Mouse (Mus musculus) embryonic facial prominence, embryonic 11.5 days (tissue): ENCODE data around the gene Macrod1. TPM values are rescaled to one million over a fixed set of nuclear protein-coding genes. Genes with fewer than 3 reads are reported as not detected.

Experiments
- ATAC-seq: fragments of 200-750 bp; cut with Nextera tagmentation; replicated peaks from 2 replicates; pipeline ENCODE4 v1.8.0; 2017; ENCODE audit warnings: low read depth; ENCODE audit not compliant: insufficient number of reproducible peaks, low FRiP score, low TSS enrichment
- DNase-seq: peaks from one replicate; pipeline ENCODE4 v3.0.0-alpha.2; 2015; ENCODE audit warnings: low spot score
- H3K27ac ChIP-seq: fragments of 300-500 bp; sonication (generic); replicated peaks from 2 replicates; pipeline ENCODE4 v1.5.1; 2014; ENCODE audit warnings: mild to moderate bottlenecking, low read depth, low read length, control low read depth
- H3K27me3 ChIP-seq: fragments of 300-500 bp; sonication (generic); 2 replicates; pipeline ENCODE4 v1.6.1; 2014; ENCODE audit warnings: mild to moderate bottlenecking, low read length, moderate library complexity, mixed read lengths; ENCODE audit not compliant: control insufficient read depth, insufficient read depth
- H3K36me3 ChIP-seq: fragments of 300-500 bp; sonication (generic); replicated peaks from 2 replicates; pipeline ENCODE4 v1.6.1; 2014; ENCODE audit warnings: low read depth, mild to moderate bottlenecking, low read length, moderate library complexity, mixed read lengths; ENCODE audit not compliant: control insufficient read depth, insufficient read depth
- H3K4me1 ChIP-seq: fragments of 300-500 bp; sonication (generic); 2 replicates; pipeline ENCODE4 v1.6.1; 2014; ENCODE audit warnings: low read length, mixed read lengths; ENCODE audit not compliant: control insufficient read depth, insufficient read depth
- H3K4me2 ChIP-seq: fragments of 300-500 bp; sonication (generic); 2 replicates; pipeline ENCODE4 v1.6.1; 2014; ENCODE audit warnings: low read depth, mild to moderate bottlenecking, control low read depth, low read length, moderate library complexity
- H3K4me3 ChIP-seq: fragments of 300-500 bp; sonication (generic); 2 replicates; pipeline ENCODE4 v1.5.1; 2014; ENCODE audit warnings: low read depth, low read length, control low read depth
- H3K9ac ChIP-seq: fragments of 300-500 bp; sonication (generic); replicated peaks from 2 replicates; pipeline ENCODE4 v1.6.1; 2014; ENCODE audit warnings: mild to moderate bottlenecking, control low read depth, low read length
- H3K9me3 ChIP-seq: fragments of 300-500 bp; sonication (generic); replicated peaks from 2 replicates; pipeline ENCODE4 v1.6.1; 2016; ENCODE audit warnings: mild to moderate bottlenecking, low read length, inconsistent platforms, mixed read lengths; ENCODE audit not compliant: control insufficient read depth
- WGBS: fragments of 180-500 bp; shearing (Covaris S2); extraction: QIAGEN DNeasy Blood & Tissue Kit; methylation state at CpG from one replicate; pipeline ENCODE4 v1.1.7; 2014; 5-methylcytosine and 5-hydroxymethylcytosine counted together
- polyA plus RNA-seq: library from polyadenylated mRNA; unstranded; fragments of >200 nt; fragmentation: Nextera tagmentation; extraction: Ambion mirVana; gene quantifications from 2 replicates; pipeline ENCODE4 v1.2.1, GENCODE M21; 2014

Gene Macrod1
- polyA plus RNA-seq, 1 experiment from 2014 or later: 6.9 TPM

DNA sequence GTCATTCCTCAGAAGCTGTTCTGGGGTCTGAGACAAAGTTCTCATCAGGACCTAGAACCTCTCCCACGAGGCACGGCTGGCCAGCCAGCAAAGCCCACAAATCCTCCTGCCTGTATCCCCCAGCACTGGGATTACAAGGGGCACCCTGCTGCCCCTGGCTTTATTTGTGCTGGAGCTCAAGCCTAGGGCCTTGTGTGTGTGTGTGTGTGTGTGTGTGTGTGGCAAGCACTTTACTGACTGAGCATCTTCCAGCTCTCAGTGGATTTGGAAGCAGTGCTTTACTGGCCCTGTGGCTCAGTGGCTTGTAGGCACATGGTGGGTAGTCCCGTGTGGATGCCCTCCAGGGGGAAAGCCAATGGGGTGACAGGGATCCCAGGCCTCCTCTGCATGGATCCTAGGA lies 56.0 kb downstream of the Macrod1 start:
- H3K4me2 ChIP-seq: no peak overlapping the region
- no peak for ATAC-seq
- no peaks in the 10 kb centered on the region for H3K9me3 ChIP-seq
- H3K9ac ChIP-seq: no peak overlapping the region
- H3K4me1 ChIP-seq: no peaks in the 10 kb centered on the region
- 21% methylated on average over 3 of the region's 3 CpGs for WGBS
- DNase-seq: no peak
- H3K27me3 ChIP-seq: no peaks in the 10 kb centered on the region
- no peaks in the 10 kb centered on the region for H3K36me3 ChIP-seq
- H3K27ac ChIP-seq: no peak overlapping the region
- no peak overlapping the region for H3K4me3 ChIP-seq

DNA sequence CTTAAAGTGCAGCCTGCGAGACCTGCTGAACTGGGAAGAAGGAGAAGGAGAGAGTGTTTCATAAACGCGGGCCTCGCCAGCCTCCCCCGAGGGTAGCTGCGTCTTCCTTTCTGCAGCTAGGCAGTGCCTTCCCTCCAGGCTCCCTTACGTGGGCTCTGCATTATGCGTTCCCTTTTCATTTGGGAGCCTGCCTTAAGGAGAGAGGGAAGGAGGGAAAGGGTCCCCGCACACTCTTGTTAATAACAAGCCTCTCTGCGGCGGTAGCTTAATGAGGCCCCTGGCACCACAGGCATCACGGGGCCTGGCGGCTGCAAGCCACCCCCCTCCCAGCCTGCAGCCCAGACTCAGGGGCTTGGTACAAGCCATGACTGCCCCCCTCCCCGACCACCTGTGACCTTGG lies 57.0 kb downstream of the Macrod1 start:
- no peak overlapping the region for H3K9ac ChIP-seq
- ATAC-seq (no peak; the same call in 1 of the 2 replicates), DNase-seq (no peak)
- WGBS: 27% methylated on average over 14 of the region's 14 CpGs
- H3K4me1 ChIP-seq: no peaks in the 10 kb centered on the region
- H3K36me3 ChIP-seq: no peaks in the 10 kb centered on the region
- no peaks in the 10 kb centered on the region for H3K27me3 ChIP-seq
- no peak overlapping the region for H3K27ac ChIP-seq
- no peaks in the 10 kb centered on the region for H3K9me3 ChIP-seq
- H3K4me2 ChIP-seq: no peak overlapping the region
- H3K4me3 ChIP-seq: no peak overlapping the region

DNA sequence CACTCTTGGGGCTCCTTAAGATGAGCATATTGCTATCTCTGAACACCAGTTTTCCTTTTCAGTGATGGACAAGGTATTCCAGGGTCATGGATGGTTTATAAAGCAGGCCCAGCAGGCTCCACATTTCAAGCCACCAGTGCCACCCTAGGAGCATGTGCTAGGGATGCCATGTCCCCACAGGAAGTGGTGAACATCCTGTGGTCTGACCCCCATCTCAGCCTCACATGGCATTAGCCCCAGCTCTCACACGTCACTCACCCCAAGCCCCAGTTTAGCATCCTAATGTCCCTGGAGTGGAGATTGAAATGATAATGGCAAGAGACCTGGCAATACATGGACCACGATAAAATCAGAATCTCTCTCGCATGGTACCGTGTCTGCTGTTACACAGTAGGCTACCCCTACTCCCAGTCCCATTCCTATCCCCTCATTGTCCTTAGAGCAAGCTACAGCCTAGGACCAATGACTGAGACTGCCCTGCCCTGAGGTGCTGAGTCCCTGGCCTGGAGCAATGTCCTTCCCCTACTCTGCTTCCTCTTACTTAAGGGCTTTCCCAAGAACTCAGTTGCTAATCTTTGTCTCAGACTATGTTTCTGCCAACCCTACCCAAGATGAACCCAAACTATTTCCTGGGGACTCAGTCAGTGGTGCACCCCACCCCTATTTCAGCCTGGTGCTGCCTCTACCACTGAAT lies 59.6 kb downstream of the Macrod1 start:
- ATAC-seq (no peak), DNase-seq (no peak)
- no peaks in the 10 kb centered on the region for H3K4me1 ChIP-seq
- H3K4me3 ChIP-seq: no peak overlapping the region
- no peaks in the 10 kb centered on the region for H3K27me3 ChIP-seq
- H3K36me3 ChIP-seq: no peaks in the 10 kb centered on the region
- H3K9ac ChIP-seq: no peak overlapping the region
- no peak overlapping the region for H3K27ac ChIP-seq
- H3K9me3 ChIP-seq: no peaks in the 10 kb centered on the region
- WGBS: 73% methylated on average over 4 of the region's 4 CpGs
- H3K4me2 ChIP-seq: no peak overlapping the region

DNA sequence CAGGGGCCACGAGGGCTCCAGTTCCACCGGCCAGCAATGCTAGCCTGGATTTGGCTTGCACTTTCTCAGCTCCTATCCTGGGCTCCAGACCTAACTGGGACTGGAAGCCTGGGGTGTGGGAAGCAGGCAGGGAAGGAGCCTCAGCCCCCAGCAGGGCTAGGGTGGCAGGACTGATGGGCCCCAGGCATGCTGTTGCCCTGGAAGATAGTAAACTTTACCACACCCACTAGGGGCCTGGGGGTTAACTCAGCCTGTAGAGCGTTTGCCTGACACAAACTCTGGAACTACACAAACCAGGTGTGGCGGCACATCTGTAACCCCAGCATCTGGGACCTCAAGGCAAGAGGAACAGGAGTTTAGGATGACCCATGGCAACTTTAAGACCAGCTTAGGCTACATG lies 60.5 kb downstream of the Macrod1 start:
- DNase-seq: no peak
- no peak for ATAC-seq
- WGBS: 59% methylated on average over 4 of the region's 4 CpGs
- Histone ChIP-seq H3K27me3 (no peaks in the 10 kb centered on the region), H3K4me2 (no peak overlapping the region), H3K27ac (no peak overlapping the region), H3K9ac (no peak overlapping the region), H3K9me3 (no peaks in the 10 kb centered on the region), H3K4me1 (no peaks in the 10 kb centered on the region), H3K36me3 (no peaks in the 10 kb centered on the region), H3K4me3 (no peak overlapping the region)

DNA sequence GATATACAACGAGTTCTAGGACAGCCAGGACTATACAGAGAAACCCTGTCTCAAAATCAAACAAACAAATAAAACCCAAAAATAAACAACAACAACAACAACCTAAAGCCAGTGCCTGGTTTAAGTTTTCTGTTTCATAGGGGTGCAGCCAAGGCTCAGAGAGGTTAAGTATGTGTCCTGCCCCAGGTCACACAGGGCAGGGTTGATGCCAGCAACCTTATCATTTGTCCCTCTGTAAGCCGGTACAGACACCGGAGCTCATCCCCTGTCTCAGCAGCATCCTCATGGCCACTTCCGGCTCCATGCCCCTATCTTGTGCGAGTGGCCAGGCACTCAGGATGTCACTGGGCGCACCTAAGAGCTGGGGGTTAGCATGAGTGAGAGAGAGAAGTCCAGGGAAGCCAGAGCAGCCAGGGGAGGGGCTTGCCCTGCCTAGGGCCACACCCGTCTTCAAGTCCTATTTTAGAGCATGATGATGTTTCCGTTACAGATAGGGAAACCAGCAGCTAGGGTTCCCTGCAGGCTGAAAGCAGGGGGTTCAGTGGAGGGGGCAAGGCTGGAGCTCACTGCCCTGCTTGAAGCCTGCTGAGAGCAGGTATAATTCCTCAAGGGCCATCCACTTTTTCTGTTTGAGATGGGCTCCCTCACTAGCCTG lies 61.2 kb downstream of the Macrod1 start:
- H3K36me3 ChIP-seq: no peaks in the 10 kb centered on the region
- no peaks in the 10 kb centered on the region for H3K9me3 ChIP-seq
- H3K4me2 ChIP-seq: no peak overlapping the region
- no peak overlapping the region for H3K4me3 ChIP-seq
- ATAC-seq (no peak), DNase-seq (no peak)
- no peaks in the 10 kb centered on the region for H3K27me3 ChIP-seq
- H3K4me1 ChIP-seq: no peaks in the 10 kb centered on the region; the same call in 1 of the 2 replicates
- H3K9ac ChIP-seq: no peak overlapping the region
- no peak overlapping the region for H3K27ac ChIP-seq
- 68% methylated on average over 8 of the region's 8 CpGs for WGBS

DNA sequence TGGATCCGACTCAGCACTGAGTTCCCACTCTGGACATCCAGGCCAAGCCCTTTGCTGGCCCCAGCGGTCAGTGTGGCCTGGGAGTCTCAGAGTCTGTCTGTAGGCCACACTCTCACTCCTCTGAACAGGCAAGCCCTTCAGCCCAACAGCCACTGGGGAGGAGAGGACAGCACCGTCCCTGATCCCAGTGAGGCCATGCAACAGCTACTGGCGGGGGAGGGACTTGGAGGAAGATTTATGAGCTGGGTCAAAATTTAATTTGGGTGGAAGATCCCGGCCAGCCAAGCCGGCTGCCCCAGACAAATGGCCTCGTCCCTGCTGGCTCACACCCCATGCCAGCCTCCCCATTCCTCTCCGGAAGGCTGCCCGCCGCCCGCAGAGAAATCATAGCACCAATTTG lies 64.6 kb downstream of the Macrod1 start:
- Histone ChIP-seq H3K4me3 (no peak overlapping the region), H3K4me2 (no peak overlapping the region), H3K27me3 (no peaks in the 10 kb centered on the region), H3K9me3 (no peaks in the 10 kb centered on the region), H3K36me3 (no peaks in the 10 kb centered on the region), H3K9ac (no peak overlapping the region), H3K27ac (no peak overlapping the region), H3K4me1 (no peaks in the 10 kb centered on the region; the same call in 1 of the 2 replicates)
- no peak for DNase-seq
- 67% methylated on average over 11 of the region's 11 CpGs for WGBS
- ATAC-seq: no peak

DNA sequence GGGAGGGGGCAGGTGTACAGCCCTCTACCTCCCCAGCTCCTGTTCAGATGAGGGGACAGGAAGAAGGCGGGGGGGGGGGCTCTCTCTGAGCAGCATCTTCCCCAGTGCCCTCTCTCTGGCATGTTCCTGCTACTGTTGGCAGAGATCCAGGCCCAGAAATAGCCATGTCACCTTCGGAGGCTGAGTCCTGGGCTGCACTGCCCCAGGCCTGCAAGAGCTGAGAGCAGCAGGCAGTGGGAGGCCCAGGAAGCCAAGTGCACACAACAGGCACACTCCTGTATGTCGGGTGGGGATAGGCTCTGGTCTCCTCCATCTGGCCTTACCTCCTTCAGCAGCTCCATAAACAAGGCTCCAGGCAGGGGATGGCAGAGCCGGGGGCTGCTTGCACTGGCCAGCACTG lies 65.7 kb downstream of the Macrod1 start:
- Histone ChIP-seq H3K27ac (no peak overlapping the region), H3K4me1 (no peaks in the 10 kb centered on the region; the same call in 1 of the 2 replicates), H3K36me3 (no peaks in the 10 kb centered on the region), H3K9ac (0 out of 2 replicates have a peak overlapping the region, but pooled peaks have one; percentile 22), H3K27me3 (no peaks in the 10 kb centered on the region), H3K4me3 (no peak overlapping the region), H3K4me2 (no peak overlapping the region), H3K9me3 (no peaks in the 10 kb centered on the region)
- DNase-seq (no peak), ATAC-seq (no peak)
- WGBS: 68% methylated on average over 4 of the region's 4 CpGs

DNA sequence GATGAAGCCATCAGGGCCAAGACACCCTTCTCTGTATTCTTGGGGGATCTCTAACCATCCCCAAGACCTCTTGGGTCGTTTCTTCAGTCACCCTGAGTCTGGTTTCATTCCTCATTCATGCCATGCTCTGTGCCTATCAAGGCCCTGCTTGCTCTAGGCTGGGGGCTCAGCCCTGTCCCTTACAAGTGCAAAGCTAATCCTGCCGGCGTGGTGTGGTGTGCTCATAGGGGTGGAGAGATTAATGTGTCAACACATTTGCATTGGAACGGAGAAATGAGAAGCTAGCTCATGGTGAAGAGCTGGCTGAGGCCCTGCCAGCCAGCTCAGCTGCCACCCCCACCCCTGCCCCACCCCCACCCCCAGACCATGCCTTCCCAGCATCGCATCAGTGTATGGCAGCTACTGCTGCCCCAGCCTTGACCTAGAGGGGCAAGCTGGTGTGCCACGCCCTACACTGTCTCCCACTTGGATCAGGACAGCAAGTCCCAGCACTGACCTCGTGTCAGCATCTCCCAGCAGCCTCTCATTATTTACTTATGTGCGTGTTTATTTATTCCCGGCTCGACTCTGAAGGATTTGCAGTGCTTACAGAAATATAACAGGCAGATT lies 66.2 kb downstream of the Macrod1 start:
- no peak for ATAC-seq
- Histone ChIP-seq H3K4me1 (no peaks in the 10 kb centered on the region; the same call in 1 of the 2 replicates), H3K36me3 (no peaks in the 10 kb centered on the region), H3K9ac (no peak overlapping the region), H3K27ac (no peak overlapping the region), H3K27me3 (no peaks in the 10 kb centered on the region), H3K4me3 (no peak overlapping the region), H3K9me3 (no peaks in the 10 kb centered on the region), H3K4me2 (no peak overlapping the region)
- no peak for DNase-seq
- 46% methylated on average over 10 of the region's 10 CpGs for WGBS
